8 mouse cellular contexts compared by ENCODE assay signal in the genomic region with DNA sequence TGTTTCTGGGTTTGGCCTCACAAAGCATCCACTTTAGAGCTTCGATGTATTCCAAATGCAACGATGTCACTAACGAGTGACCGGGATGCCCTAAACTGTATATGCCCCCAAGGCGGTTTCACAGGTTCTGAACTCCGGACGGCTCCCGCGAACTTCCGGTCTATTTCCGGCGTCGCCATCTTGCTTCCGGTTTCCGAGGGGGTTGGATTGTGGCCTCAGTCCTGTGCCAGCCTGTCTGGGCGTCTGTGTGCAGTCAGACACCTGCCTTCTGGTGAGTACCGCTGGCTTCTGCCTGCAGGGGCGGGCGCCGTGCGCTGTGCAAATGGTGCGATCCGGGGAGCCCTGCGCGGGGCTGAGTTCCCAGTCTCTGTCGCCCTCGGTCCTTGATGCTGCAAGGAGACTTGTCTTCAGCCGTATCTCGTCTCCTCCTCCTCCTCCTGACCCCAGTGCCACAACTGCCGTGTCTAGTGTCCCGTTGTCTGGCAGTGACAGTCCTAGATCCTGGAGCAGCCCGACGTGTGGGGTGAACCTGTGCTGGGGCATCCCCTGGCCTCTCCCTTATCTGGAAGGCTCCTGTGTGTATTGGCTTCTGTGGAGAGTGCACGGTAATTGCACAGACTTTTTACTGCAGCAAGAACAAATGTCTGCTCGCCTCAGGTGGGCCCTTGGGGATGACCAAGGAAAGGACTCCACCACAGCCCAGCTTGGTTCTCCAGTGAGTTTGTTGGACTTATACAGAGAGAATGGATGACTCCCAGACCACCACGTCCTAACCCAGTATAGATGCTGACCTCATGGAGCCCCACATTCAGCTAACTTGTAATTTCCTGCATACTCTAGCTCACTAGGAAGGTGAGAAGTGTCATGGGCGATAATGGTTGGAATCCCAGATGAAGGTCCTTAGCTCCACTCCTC. TPM values are rescaled to one million over a fixed set of nuclear protein-coding genes. Genes with fewer than 3 reads are reported as not detected.
DNase-seq lines count a peak whose midpoint lies in the region; ATAC-seq and TF ChIP-seq lines count a peak whose summit lies in the region.

Gene 2810021J22Rik (plus strand): TSS at position 178 of the 915 bp plus-strand sequence.

- peaks cover 32% of the 10 kb centered on the region for H3K36me3 ChIP-seq in hindbrain, embryonic 10.5 days
- H3K36me3 ChIP-seq in lung, postnatal 0 days (ENCODE audit: insufficient read depth, low read length): peaks cover 3% of the 10 kb centered on the region; the same call in 1 of the 2 replicates

- H3K27me3 ChIP-seq in hindbrain, embryonic 10.5 days (ENCODE audit: insufficient read depth, poor library complexity, severe bottlenecking): no peaks in the 10 kb centered on the region
- no peaks in the 10 kb centered on the region for H3K27me3 ChIP-seq in lung, postnatal 0 days (replicated peaks; ENCODE audit: insufficient read depth, low read length)

- H3K4me3 ChIP-seq in hindbrain, embryonic 10.5 days: peak within 1 kb of the TSS; percentile 76
- peak within 1 kb of the TSS; percentile 63 for H3K4me3 ChIP-seq in lung, postnatal 0 days (ENCODE audit: low read depth, low read length)

- peak within 1 kb of the TSS; percentile 59 for H3K9ac ChIP-seq in lung, postnatal 0 days (replicated peaks; ENCODE audit: low read depth)

- peak; percentile 89 for DNase-seq in NIH3T3 (ENCODE audit: low read depth)
- peak; percentile 77 for DNase-seq in cerebellum, adult 9-10 months
- DNase-seq in hindbrain, embryonic 10.5 days (ENCODE audit: low spot score): peak; percentile 86
- peak; percentile 79 to 84 for DNase-seq in layer of hippocampus, postnatal 10 days (ENCODE audit: low spot score in 2 of 2)
- DNase-seq in lung, postnatal 0 days (ENCODE audit: low spot score): peak; percentile 82
- DNase-seq in ovary, postnatal 10 days (ENCODE audit: low spot score): peak; percentile 61
- DNase-seq in thymus, postnatal 0 days (ENCODE audit: low spot score): peak; percentile 95

- 5% methylated on average over 37 of the region's 37 CpGs for WGBS in hindbrain, embryonic 10.5 days
- 2% methylated on average over 37 of the region's 37 CpGs for WGBS in lung, postnatal 0 days

- peak; percentile 91 for ATAC-seq in frontal cortex, adult (ENCODE audit: low TSS enrichment)
- ATAC-seq in lung, postnatal 0 days: peak; percentile 91

- H3K4me2 ChIP-seq in lung, postnatal 0 days (replicated peaks; ENCODE audit: low read depth, low read length): peak within 1 kb of the TSS; percentile 84

- peak within 1 kb of the TSS; percentile 93 for H3K27ac ChIP-seq in hindbrain, embryonic 10.5 days
- peak within 1 kb of the TSS; percentile 62; the same call in 1 of the 2 replicates for H3K27ac ChIP-seq in lung, postnatal 0 days (ENCODE audit: low read length)

- no peaks in the 10 kb centered on the region for H3K9me3 ChIP-seq in hindbrain, embryonic 10.5 days
- H3K9me3 ChIP-seq in lung, postnatal 0 days (ENCODE audit: low read length): no peaks in the 10 kb centered on the region

- no peak for TF ChIP-seq EP300 in lung, postnatal 0 days (IDR thresholded peaks at IDR 0.05)

- peaks cover 12% of the 10 kb centered on the region for H3K4me1 ChIP-seq in hindbrain, embryonic 10.5 days (replicated peaks)
- H3K4me1 ChIP-seq in lung, postnatal 0 days (ENCODE audit: insufficient read depth, low read depth, low read length): peaks cover 8% of the 10 kb centered on the region; the same call in 1 of the 2 replicates

- TF ChIP-seq CTCF in lung, postnatal 0 days (IDR thresholded peaks at IDR 0.05): peak; percentile 38

RNA-seq across cellular contexts. Expression of gene 2810021J22Rik, which starts in this region (rescaled TPM):
- polyA plus RNA-seq in hindbrain, embryonic 10.5 days (2016; fragmentation: Nextera tagmentation; extraction: Ambion mirVana): 11.3 and 12.4 TPM in 2 replicates
- 10 to 100 TPM in 1 of 2 experiments, 1 to 10 TPM in 1; 6.6 to 11.7 TPM for total RNA-seq in layer of hippocampus, postnatal 10 days (2021)
- polyA plus RNA-seq in lung, postnatal 0 days (2015; fragmentation: Nextera tagmentation; extraction: Ambion mirVana): 3.2 and 4.0 TPM in 2 replicates
- polyA plus RNA-seq in thymus, postnatal 0 days (2015; fragmentation: Nextera tagmentation; extraction: Ambion mirVana): 7.7 and 9.0 TPM in 2 replicates

Comparison
In these comparisons a context has a peak if more than half of its experiments do, and no peak if none do; other contexts are left out.
1. Peak in every context shown above with its lines: DNase-seq, ATAC-seq, H3K4me3 ChIP-seq and H3K27ac ChIP-seq.